Mouse (Mus musculus) E14TG2a.4 (cell line): ENCODE measurements around the gene 5730522E02Rik.

Source experiments
- CTCF ChIP-seq: conservative IDR thresholded peaks from 2 replicates; pipeline ENCODE4 v1.5.1; 2014; ENCODE audit warnings: low read length
- POU5F1 ChIP-seq: IDR thresholded peaks from 2 replicates; pipeline ENCODE4 v1.6.1; 2014; ENCODE audit warnings: low read length, borderline replicate concordance

GRCm38 (mm10) chr11:25702791-25703190 is 507.8 kb downstream of the 5730522E02Rik start:
- no peak for TF ChIP-seq CTCF
- TF ChIP-seq POU5F1, result no peak
